Mouse (Mus musculus) C2C12 (cell line): Measurements from ENCODE around the gene Lhfpl3. TPM values are rescaled to one million over a fixed set of nuclear protein-coding genes. Genes with fewer than 3 reads are reported as not detected.

Experiments
- H3K27me3 ChIP-seq: one replicate; pipeline ENCODE4 v1.6.1; 2011; ENCODE audit not compliant: control insufficient read depth, insufficient read depth, insufficient read length
- H3K36me3 ChIP-seq: one replicate; pipeline ENCODE4 v1.6.1; 2011; ENCODE audit not compliant: control insufficient read depth, insufficient read depth
- H3K4me3 ChIP-seq: one replicate; pipeline ENCODE4 v1.5.1; 2011; ENCODE audit warnings: mild to moderate bottlenecking, control low read depth; ENCODE audit not compliant: poor library complexity, insufficient read depth, severe bottlenecking
- H3K79me2 ChIP-seq: one replicate; pipeline ENCODE4 v1.6.1; 2011; ENCODE audit not compliant: control insufficient read depth, insufficient read depth
- H3K79me3 ChIP-seq: one replicate; pipeline ENCODE4 v1.6.1; 2011; ENCODE audit warnings: low read depth, control low read depth
- H3ac ChIP-seq: one replicate; pipeline ENCODE3; 2011; ENCODE audit warnings: low read depth; ENCODE audit not compliant: control insufficient read depth, insufficient read length
- CEBPB ChIP-seq: IDR thresholded peaks from one replicate; pipeline ENCODE4 v1.6.1; 2011; ENCODE audit warnings: low read depth, mild to moderate bottlenecking, control low read depth, moderate library complexity
- CTCF ChIP-seq: IDR thresholded peaks from one replicate; pipeline ENCODE4 v1.5.1; 2011; ENCODE audit not compliant: control insufficient read depth, insufficient read depth, insufficient read length
- FOSL1 ChIP-seq: IDR thresholded peaks from one replicate; pipeline ENCODE4 v1.8.0; 2011; ENCODE audit warnings: mild to moderate bottlenecking, low read length; ENCODE audit not compliant: poor library complexity, insufficient read depth, severe bottlenecking
- MAX ChIP-seq: IDR thresholded peaks from one replicate; pipeline ENCODE4 v1.6.1; 2011; ENCODE audit warnings: mild to moderate bottlenecking, control low read depth
- MYOD1 ChIP-seq: IDR thresholded peaks from one replicate; pipeline ENCODE4 v1.6.1; 2011; ENCODE audit warnings: low read depth; ENCODE audit not compliant: control insufficient read depth, insufficient read length
- MYOG ChIP-seq: IDR thresholded peaks from one replicate; pipeline ENCODE4 v1.6.1; 2011; ENCODE audit not compliant: control insufficient read depth, insufficient read length; ENCODE audit errors: extremely low read depth
- USF1 ChIP-seq: IDR thresholded peaks from one replicate; pipeline ENCODE4 v1.6.1; 2011; ENCODE audit warnings: low read depth, mild to moderate bottlenecking, control low read depth, moderate library complexity
- polyA plus RNA-seq: library from polyadenylated mRNA; unstranded; fragments of >200 nt; fragmentation: generic; extraction: Trizol; gene quantifications from one replicate; pipeline ENCODE4 v1.2.1, GENCODE M21; 2012; ENCODE audit warnings: missing spikeins

Lhfpl3 gene
- polyA plus RNA-seq, 1 experiment: not detected

GRCm38 (mm10) chr5:23035727-23036029 is 289.8 kb downstream of the Lhfpl3 start:
- H3K4me3 ChIP-seq: no peak overlapping the region
- H3K27me3 ChIP-seq: no peaks in the 10 kb centered on the region
- H3K79me3 ChIP-seq: no peaks in the 10 kb centered on the region
- TF ChIP-seq USF1: no peak
- no peak for TF ChIP-seq FOSL1
- TF ChIP-seq CEBPB: no peak
- TF ChIP-seq MAX: no peak
- no peak for TF ChIP-seq CTCF
- no peak for TF ChIP-seq MYOG
- no peak overlapping the region for H3ac ChIP-seq
- H3K36me3 ChIP-seq: no peaks in the 10 kb centered on the region
- H3K79me2 ChIP-seq: no peaks in the 10 kb centered on the region

DNA sequence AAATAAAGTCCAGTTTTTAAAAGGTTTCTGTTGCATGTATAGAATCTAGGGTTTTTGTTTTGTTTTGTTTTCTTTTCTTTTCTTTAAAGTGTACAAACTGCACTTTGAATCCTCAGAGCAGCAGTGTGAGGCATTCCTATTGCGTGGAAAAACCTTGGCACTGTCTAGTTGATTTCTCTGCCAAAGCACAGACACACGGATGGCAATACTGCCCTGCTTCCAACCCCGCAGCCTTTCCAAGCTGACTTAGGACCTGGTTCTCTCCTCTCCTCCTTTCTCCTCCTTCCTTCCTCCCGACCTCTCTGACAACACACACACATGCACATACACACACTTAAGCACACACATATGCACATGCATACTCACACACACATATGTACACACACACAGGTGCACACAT is 294.6 kb downstream of the Lhfpl3 start:
- TF ChIP-seq MAX: no peak
- no peak for TF ChIP-seq MYOG
- TF ChIP-seq CTCF: no peak
- TF ChIP-seq USF1: no peak
- TF ChIP-seq MYOD1: no peak
- no peak for TF ChIP-seq CEBPB
- TF ChIP-seq FOSL1: no peak
- Histone ChIP-seq H3K36me3 (no peaks in the 10 kb centered on the region), H3K79me2 (no peaks in the 10 kb centered on the region), H3ac (no peak overlapping the region), H3K27me3 (no peaks in the 10 kb centered on the region), H3K4me3 (no peak overlapping the region), H3K79me3 (no peaks in the 10 kb centered on the region)

GRCm38 (mm10) chr5:23042862-23043261 is 297.0 kb downstream of the Lhfpl3 start:
- Histone ChIP-seq H3K27me3 (no peaks in the 10 kb centered on the region), H3K79me3 (no peaks in the 10 kb centered on the region), H3K79me2 (no peaks in the 10 kb centered on the region), H3K36me3 (no peaks in the 10 kb centered on the region), H3K4me3 (no peak overlapping the region), H3ac (no peak overlapping the region)
- TF ChIP-seq USF1: no peak

DNA sequence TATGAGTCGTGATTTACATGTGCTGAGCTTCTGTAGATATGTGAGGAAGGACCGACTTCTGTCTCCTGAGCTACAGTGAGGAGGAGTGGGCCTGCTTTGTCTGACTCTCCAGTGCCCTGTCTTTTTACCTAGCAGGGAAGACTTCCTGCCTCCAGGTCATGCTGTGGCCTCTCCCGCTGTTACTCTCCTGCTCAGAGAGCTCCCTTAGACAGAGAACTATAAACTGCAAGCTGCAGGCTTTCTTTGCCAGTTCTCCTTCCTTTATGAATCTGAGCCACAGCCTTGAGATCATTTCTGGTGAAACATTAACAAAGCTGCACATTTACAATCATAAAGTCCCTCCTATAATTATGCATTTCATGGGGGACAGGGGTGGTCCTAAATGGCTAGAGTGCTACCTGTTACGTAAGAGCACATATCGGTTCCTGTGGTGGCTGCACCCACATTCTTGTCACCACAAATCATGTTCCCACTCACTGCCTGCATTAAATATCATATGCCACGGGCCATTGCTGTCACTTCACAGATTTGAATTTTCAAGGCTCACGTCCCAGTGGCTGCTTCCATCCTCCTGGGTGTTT is 303.3 kb downstream of the Lhfpl3 start:
- Histone ChIP-seq H3K36me3 (no peaks in the 10 kb centered on the region), H3K79me2 (no peaks in the 10 kb centered on the region), H3K27me3 (no peaks in the 10 kb centered on the region), H3ac (no peak overlapping the region), H3K79me3 (no peaks in the 10 kb centered on the region), H3K4me3 (no peak overlapping the region)
- TF ChIP-seq CTCF (no peak), MAX (no peak)

DNA sequence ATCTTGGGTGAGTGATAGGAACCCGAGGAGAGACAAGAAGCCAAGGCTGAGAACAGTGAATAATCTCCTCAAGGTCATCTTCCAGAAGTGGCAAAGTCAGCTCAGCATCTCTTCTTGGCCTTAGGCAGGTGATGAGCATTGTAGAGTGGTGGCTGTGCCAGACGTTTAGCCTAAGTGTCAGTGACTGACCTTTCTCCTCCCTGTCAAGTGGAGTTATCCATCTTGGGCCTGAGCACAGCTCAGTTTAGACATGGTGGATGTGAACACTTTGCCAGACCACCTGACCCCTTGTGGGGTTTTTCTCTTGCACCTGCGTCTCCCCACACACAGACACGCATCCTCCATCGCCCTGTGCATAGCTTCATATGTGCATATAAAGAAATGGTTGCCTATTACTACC is 305.6 kb downstream of the Lhfpl3 start:
- TF ChIP-seq USF1 (no peak), MYOG (no peak), MYOD1 (no peak), CEBPB (no peak), MAX (no peak), CTCF (no peak), FOSL1 (no peak)

GRCm38 (mm10) chr5:23094894-23095293 is 349.0 kb downstream of the Lhfpl3 start:
- H3K79me3 ChIP-seq: no peaks in the 10 kb centered on the region
- H3K36me3 ChIP-seq: no peaks in the 10 kb centered on the region
- no peak overlapping the region for H3ac ChIP-seq
- H3K27me3 ChIP-seq: no peaks in the 10 kb centered on the region
- no peaks in the 10 kb centered on the region for H3K79me2 ChIP-seq
- no peak overlapping the region for H3K4me3 ChIP-seq
- no peak for TF ChIP-seq MYOD1
- TF ChIP-seq MYOG: no peak
- TF ChIP-seq USF1: no peak
- TF ChIP-seq MAX: no peak
- no peak for TF ChIP-seq CTCF
- no peak for TF ChIP-seq CEBPB
- TF ChIP-seq FOSL1: no peak

More for the DNA sequence above, 305.6 kb downstream of the Lhfpl3 start:
- H3K4me3 ChIP-seq: no peak overlapping the region
- H3K79me2 ChIP-seq: no peaks in the 10 kb centered on the region
- no peak overlapping the region for H3ac ChIP-seq
- H3K27me3 ChIP-seq: no peaks in the 10 kb centered on the region
- no peaks in the 10 kb centered on the region for H3K79me3 ChIP-seq
- no peaks in the 10 kb centered on the region for H3K36me3 ChIP-seq
